Mouse (Mus musculus) cerebral cortex, adult 2 months (tissue): Measurements from ENCODE around the gene Trap1.

Experiments used
- WGBS: fragments of 180-500 bp; shearing (Covaris S2); methylation state at CpG from one replicate; pipeline ENCODE4 v1.1.7; 2018; 5-methylcytosine and 5-hydroxymethylcytosine counted together

The Trap1 gene

DNA sequence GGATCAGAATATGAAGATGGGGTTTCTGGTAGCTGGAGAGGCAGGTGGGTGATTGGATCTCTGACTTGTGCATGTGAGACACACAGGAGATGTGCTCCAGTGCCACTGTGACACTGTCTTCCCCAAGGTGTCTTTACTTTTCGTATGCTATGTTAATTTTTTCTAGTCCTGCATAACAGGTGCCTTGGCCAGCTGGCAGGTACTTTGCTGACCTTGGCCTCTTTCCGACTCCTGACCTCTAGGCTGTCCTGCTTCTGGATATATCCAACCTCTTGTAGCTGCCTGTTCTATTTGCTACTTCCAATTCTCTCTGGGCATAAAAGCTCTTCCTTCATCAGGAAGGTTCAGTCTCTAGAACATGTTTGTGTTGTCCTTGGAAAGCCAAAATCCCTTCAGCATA lies 42.1 kb downstream of the Trap1 start:
- 91% methylated on average over 2 of the region's 2 CpGs for WGBS

- WGBS: 91% methylated on average over 3 of the region's 3 CpGs
These were observed 43.2 kb downstream of the Trap1 start for GRCm38 (mm10) chr16:4034476-4034875.

- 76% methylated on average over 5 of the region's 5 CpGs for WGBS
These were observed 43.7 kb downstream of the Trap1 start for GRCm38 (mm10) chr16:4033971-4034370.

DNA sequence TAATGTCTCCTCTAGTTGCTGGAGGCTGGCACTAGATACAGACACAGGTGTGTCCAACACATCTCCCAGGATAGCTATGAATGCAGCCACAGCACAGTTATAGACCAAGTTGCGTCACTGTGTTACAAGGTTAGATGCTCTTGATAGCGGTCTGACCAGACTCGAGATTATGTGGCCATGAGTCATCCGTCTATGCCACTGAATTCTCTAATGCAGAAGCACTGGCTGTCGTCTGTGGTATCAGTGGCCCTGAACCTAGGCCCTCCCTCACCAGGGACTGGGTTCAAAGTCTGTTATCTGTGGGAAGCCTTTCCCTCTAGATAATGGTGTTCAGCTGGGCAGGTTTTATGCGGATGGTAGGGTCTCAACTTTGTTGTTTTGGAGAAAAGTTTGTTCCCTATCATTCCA lies 45.3 kb downstream of the Trap1 start:
- WGBS: 84% methylated on average over 6 of the region's 6 CpGs

- 63% methylated on average over 5 of the region's 6 CpGs for WGBS
These were observed 46.0 kb downstream of the Trap1 start for GRCm38 (mm10) chr16:4031441-4032274.

DNA sequence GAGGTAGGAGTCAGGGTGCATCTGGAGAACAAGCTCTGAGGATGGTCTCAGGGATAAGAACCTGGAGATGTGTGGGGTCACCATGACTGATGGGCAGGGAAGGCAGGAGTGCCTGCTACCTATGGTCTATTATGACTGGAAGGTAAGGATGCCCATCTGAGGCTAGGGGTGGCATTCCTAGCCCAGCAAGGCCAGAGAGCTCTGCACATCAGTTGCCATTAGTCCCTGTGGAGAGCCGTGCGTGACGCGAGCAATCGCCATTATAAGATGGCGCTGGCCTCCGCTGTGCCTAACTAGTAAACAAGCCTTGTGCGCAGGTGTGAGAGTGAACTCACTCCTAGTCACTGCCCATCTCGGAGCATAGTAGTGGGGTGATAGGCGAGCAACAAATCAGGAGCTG lies 47.1 kb downstream of the Trap1 start:
- WGBS: 97% methylated on average over 10 of the region's 10 CpGs

DNA sequence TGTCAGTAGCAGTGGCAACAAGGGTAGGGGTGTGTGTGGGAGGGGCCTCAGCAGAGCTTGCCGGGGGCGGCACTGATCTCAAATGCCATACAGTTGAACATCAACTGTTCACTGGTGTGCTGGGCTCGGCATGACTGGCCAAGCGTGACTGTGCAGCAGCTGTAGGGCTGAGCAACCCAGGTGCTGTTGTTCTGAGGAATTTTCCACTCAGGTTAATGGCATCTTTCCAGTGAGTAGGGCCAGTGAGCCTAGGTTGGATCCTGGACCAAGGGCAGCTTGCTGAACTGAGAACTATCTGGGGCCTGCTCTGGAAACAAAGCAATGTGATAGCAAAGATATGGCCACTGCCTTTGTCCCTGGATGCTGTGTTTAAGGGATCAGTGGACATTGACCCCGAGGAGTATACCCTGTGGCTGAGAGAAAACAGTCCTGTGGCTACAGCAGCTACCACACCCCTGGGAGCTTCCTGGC lies 48.2 kb downstream of the Trap1 start:
- WGBS: 76% methylated on average over 5 of the region's 5 CpGs

- WGBS: 75% methylated on average over 3 of the region's 3 CpGs
These were observed 50.4 kb downstream of the Trap1 start for GRCm38 (mm10) chr16:4027211-4027610.

GRCm38 (mm10) chr16:4026672-4027071 lies 51.0 kb downstream of the Trap1 start:
- WGBS: 62% methylated on average over 1 of the region's 1 CpGs

DNA sequence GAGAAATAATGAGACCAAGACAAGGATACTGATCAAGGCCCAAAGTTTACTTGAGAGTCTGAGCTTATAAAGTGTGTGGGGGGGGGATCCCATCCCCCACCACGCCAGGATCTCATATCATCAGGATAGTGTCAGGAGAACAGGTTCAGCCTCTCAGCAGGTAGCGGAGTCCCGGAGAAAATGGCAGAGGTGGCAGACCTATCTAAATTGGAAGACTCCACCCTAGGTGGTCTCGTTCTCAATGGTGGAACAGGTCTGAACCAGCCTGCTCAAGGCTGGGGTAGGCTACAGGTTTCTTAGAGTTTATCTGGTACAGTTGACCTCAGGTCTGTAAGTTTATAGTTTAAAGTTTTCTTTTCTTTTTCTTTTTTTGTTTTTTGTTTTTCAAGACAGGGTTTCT lies 54.9 kb downstream of the Trap1 start:
- 80% methylated on average over 4 of the region's 4 CpGs for WGBS

DNA sequence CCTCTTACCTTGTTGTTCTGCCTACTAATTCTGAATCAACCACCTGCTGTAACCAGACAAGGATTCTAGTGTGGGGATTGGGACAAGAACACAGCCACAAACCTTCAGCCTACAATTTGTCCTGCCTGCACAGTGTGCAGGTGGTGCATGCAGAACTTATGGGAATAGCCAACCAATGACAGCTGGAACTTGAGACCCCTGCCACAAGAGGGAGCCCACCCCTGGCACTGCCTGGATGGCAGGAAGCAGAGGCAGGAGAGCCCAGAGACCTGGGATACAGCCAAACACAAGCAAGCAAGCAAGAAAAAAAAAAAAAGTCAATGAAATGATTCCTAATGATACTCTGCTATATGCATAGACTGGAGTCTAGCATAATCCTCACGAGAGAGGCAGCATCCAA lies 56.4 kb downstream of the Trap1 start:
- 83% methylated on average over 1 of the region's 1 CpGs for WGBS

GRCm38 (mm10) chr16:4017466-4017865 lies 60.2 kb downstream of the Trap1 start:
- 78% methylated on average over 6 of the region's 6 CpGs for WGBS

- WGBS: 83% methylated on average over 17 of the region's 17 CpGs
These were observed 60.8 kb downstream of the Trap1 start for GRCm38 (mm10) chr16:4016786-4017185.

DNA sequence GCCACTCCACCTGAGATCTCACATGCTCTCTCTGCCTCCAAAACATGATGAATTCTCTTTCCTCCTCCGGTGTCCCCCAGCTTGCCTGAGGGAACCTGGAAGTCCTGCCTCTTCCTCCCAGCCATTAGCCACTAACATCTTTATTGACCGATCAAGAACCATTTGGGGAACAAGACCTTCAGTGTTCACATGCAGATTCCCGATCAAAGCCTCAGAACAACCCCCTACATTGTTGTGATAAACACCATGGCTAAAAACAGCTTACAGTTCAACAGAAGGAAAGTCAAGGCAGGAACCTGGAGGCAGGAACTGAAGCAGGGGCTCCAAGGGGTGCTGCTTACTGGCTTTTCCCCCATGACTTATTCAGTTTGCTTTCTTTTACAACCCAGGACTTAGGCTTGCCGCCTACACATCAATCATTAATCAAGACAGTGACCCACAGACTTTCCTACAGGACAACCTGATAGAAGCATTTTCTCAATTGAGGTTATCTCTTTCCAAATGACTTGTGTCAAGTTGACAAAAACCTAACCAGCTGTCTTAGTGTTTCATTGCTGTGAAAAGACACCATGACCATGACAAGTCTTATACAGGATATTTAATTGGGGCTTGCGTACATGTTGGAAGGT lies 63.5 kb downstream of the Trap1 start:
- 80% methylated on average over 5 of the region's 5 CpGs for WGBS

GRCm38 (mm10) chr16:4012882-4013570 lies 64.6 kb downstream of the Trap1 start:
- WGBS: 73% methylated on average over 4 of the region's 4 CpGs

DNA sequence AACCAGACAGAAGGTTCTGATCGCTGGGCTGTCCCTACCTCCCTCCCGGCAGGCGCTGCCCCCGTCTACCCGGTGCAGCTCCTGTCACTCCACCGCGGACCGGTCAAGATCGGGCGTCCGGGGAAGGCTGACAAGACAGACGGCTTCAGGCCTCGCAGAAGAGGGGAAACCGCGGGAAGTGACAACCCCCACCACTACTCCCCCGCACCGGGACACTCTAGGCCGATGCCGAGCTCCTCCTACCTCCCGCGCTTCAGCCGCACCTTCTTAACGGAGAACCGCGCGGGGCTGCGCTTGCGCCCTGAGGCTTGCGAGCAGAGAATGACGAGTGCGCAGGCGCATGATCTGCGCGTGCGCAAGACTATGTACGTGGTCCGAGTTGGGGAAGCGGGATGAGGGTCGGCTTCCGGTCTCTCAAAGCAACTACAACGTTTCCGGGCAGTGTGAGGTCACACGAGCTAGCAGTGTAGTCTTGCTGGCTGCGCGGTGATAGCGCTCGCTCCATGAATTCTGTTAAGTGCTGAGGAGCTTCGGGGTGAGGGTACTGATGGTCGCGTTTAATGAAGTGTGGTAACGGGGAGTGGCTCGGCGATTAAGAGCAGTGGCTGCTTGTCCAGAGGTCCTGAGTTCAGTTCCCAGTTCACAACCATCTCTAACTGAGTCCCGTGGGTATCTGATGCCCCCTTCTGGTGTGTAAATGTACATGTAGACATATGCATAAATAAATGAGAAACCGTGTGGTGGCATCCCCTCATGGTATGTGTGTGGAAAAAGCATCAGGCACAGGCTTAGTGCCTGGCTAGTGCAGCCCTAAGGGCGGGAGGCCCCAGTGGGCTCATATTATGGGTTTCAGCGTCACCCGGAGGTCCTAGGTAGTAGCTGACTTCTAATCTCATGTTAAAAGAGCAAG lies 73.9 kb downstream of the Trap1 start, which contains the start of gene Slx4:
TSS of gene Slx4 (minus strand) at position 282 of the 910 bp plus-strand sequence.
- WGBS: 2% methylated on average over 58 of the region's 58 CpGs
